Mouse (Mus musculus) liver, postnatal 0 days (tissue): ENCODE data around the gene Khdc3. TPM values are rescaled to one million over a fixed set of nuclear protein-coding genes. Genes with fewer than 3 reads are reported as not detected.

Source experiments
- ATAC-seq: fragments of 200-750 bp; cut with Nextera tagmentation; 2 replicates; pipeline ENCODE4 v1.8.0; 2017; ENCODE audit warnings: mild to moderate bottlenecking, moderate library complexity
- DNase-seq: peaks from one replicate; pipeline ENCODE4 v3.0.0-alpha.2; 2016
- H3K27ac ChIP-seq: fragments of 300-500 bp; sonication (generic); 2 replicates; pipeline ENCODE4 v1.5.1; 2014; ENCODE audit warnings: antibody characterized with exemption, moderate library complexity, mild to moderate bottlenecking, low read depth
- H3K27me3 ChIP-seq: fragments of 300-500 bp; sonication (generic); 2 replicates; pipeline ENCODE4 v1.6.1; 2014; ENCODE audit warnings: low read length, control low read depth, mixed read lengths; ENCODE audit not compliant: insufficient read depth
- H3K36me3 ChIP-seq: fragments of 300-500 bp; sonication (generic); replicated peaks from 2 replicates; pipeline ENCODE4 v1.6.1; 2014; ENCODE audit warnings: mild to moderate bottlenecking, control low read depth, low read length, moderate library complexity, mixed read lengths; ENCODE audit not compliant: insufficient read depth
- H3K4me1 ChIP-seq: fragments of 300-500 bp; sonication (generic); 2 replicates; pipeline ENCODE4 v1.6.1; 2014; ENCODE audit warnings: antibody characterized with exemption, mild to moderate bottlenecking, control low read depth; ENCODE audit not compliant: insufficient read depth
- H3K4me2 ChIP-seq: fragments of 300-500 bp; sonication (generic); 2 replicates; pipeline ENCODE4 v1.6.1; 2014; ENCODE audit warnings: low read depth, mild to moderate bottlenecking, low read length, moderate library complexity, mixed read lengths
- H3K4me3 ChIP-seq: fragments of 300-500 bp; sonication (generic); 2 replicates; pipeline ENCODE4 v1.5.1; 2014; ENCODE audit warnings: low read depth, low read length
- H3K9ac ChIP-seq: fragments of 300-500 bp; sonication (generic); replicated peaks from 2 replicates; pipeline ENCODE4 v1.6.1; 2014; ENCODE audit warnings: mild to moderate bottlenecking, moderate library complexity
- H3K9me3 ChIP-seq: fragments of 300-500 bp; sonication (generic); 2 replicates; pipeline ENCODE4 v1.6.1; 2016; ENCODE audit warnings: mild to moderate bottlenecking, control low read depth, low read length, mixed read lengths
- CTCF ChIP-seq: sonication (generic); IDR thresholded peaks from 2 replicates; pipeline ENCODE4 v1.5.1; 2016; ENCODE audit warnings: antibody characterized with exemption, low read depth
- EP300 ChIP-seq: IDR thresholded peaks from 2 replicates; pipeline ENCODE4 v1.6.1; 2016; ENCODE audit warnings: antibody characterized with exemption, low read depth, mild to moderate bottlenecking
- WGBS: fragments of 180-500 bp; shearing (Covaris S2); extraction: QIAGEN DNeasy Blood & Tissue Kit; methylation state at CpG from one replicate; pipeline ENCODE4 v1.1.7; 2014; ENCODE audit not compliant: insufficient replicate concordance; 5-methylcytosine and 5-hydroxymethylcytosine counted together
- polyA plus RNA-seq: library from polyadenylated mRNA; unstranded; fragments of >200 nt; fragmentation: Nextera tagmentation; extraction: Ambion mirVana; gene quantifications from 2 replicates; pipeline ENCODE4 v1.2.1, GENCODE M21; 2015

Gene Khdc3
- polyA plus RNA-seq, 1 experiment from 2014 or later, result not detected

DNA sequence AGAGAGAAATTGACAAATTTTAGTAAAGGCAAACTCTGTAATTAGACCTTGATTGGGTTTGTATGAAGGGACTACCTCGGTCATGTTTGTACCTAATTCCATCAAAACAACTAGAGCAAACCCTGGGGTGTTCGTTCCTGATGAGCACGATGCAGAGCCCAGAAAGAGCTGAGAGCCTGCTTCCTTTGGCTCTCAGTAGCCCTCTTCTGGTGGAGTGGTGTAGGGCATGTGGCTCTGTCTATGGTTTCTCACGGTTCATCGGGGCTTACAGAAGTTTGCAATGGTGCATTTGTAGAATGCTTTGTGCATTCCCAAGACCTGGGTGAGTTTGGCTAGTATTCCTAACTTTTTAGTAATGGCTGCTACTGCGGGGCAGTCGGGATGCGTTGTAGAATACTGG is 20.1 kb downstream of the Khdc3 start:
- H3K9ac ChIP-seq, result no peak overlapping the region
- peaks cover 61% of the 10 kb centered on the region for H3K36me3 ChIP-seq
- H3K9me3 ChIP-seq, result no peaks in the 10 kb centered on the region
- H3K27me3 ChIP-seq, result no peaks in the 10 kb centered on the region
- no peak overlapping the region for H3K4me3 ChIP-seq
- H3K4me2 ChIP-seq, result no peak overlapping the region
- DNase-seq, result peak; percentile 31
- WGBS, result 64% methylated on average over 8 of the region's 8 CpGs
- H3K4me1 ChIP-seq, result peaks cover 3% of the 10 kb centered on the region; the same call in 1 of the 2 replicates
- no peak; the same call in 1 of the 2 replicates for ATAC-seq
- H3K27ac ChIP-seq, result no peak overlapping the region
- TF ChIP-seq EP300, result no peak
- peak; percentile 60 for TF ChIP-seq CTCF

DNA sequence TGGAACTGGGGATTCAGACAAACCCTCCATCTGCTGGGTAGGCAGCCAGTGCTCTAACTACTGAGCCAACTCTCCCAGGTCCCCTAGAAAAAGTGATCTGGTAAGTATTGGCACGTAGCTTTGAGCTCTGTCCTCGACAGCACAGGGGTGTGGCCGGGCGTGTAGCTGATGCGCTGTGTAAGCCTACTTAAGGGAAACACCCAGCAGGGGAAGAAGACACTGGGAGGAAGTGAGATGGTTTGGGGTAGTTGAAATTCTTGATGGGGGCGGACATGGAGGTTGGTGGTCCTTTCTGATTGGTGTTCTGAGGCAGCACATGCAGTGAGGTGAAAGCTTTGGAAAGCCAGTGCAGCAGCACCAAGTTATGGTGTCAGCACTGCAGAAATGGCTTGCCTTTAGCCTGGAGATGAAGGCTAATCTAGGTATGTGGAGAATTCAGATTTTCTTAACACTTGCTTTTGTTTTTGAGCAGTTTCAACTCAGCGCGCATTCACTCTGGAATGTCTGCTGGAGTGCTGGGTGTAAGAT is 23.5 kb downstream of the Khdc3 start:
- H3K9ac ChIP-seq, result no peak overlapping the region
- H3K27ac ChIP-seq, result peak overlapping the region; percentile 49
- no peaks in the 10 kb centered on the region for H3K27me3 ChIP-seq
- H3K36me3 ChIP-seq, result peaks cover 61% of the 10 kb centered on the region
- TF ChIP-seq EP300 (no peak), CTCF (no peak)
- no peak overlapping the region for H3K4me3 ChIP-seq
- no peaks in the 10 kb centered on the region for H3K9me3 ChIP-seq
- no peak overlapping the region for H3K4me2 ChIP-seq
- no peak for ATAC-seq
- peak; percentile 23 for DNase-seq
- peaks cover 3% of the 10 kb centered on the region; the same call in 1 of the 2 replicates for H3K4me1 ChIP-seq
- 63% methylated on average over 8 of the region's 8 CpGs for WGBS

DNA sequence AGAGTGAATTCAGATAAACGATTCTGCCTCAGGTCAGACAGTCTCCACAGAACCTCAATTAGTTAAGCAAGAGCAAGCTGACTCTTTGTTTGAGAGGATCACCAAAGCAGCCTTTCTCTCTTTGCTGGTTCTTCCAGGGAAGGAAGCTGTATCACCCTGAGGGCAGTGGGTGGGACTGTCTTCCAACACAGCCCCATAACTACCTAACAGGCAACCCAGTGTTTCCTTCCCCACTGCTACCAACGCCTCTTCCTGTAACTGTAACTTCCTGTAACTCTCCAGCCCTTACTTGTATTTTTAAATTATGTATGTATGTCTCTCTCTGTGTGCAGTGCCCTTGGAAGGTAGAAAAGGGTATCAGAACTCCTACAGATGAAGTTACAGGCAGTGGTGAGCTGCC is 25.8 kb downstream of the Khdc3 start:
- TF ChIP-seq CTCF (no peak), EP300 (no peak)
- Histone ChIP-seq H3K4me2 (no peak overlapping the region), H3K27me3 (no peaks in the 10 kb centered on the region), H3K36me3 (peaks cover 44% of the 10 kb centered on the region), H3K9ac (no peak overlapping the region), H3K9me3 (no peaks in the 10 kb centered on the region), H3K27ac (peak overlapping the region; percentile 48), H3K4me1 (peaks cover 3% of the 10 kb centered on the region; the same call in 1 of the 2 replicates), H3K4me3 (no peak overlapping the region)
- ATAC-seq (no peak), DNase-seq (no peak)
- 59% methylated on average over 2 of the region's 2 CpGs for WGBS

DNA sequence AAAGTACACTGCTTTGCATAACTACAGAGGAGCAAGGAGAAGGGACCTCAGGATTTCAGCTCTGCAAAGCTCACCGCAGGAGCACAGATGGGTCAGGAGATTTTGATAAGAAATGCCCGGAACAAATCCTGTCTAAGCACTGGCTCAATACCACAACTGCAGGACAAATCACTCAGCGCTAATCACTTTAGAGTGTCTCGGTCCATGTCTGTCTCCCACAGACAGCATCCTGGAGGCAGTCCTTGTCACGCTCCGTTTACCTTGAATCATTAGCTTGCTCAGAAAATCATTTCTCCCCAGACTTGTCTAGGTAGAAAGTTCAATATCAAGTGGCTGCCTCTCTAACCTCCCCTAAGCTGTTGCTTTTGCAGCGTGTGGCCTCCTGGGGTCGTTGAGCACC is 28.2 kb downstream of the Khdc3 start:
- WGBS, result 85% methylated on average over 8 of the region's 8 CpGs
- Histone ChIP-seq H3K27ac (no peak overlapping the region), H3K4me1 (peaks cover 3% of the 10 kb centered on the region; the same call in 1 of the 2 replicates), H3K9ac (no peak overlapping the region), H3K4me2 (no peak overlapping the region; the same call in 1 of the 2 replicates), H3K4me3 (no peak overlapping the region), H3K9me3 (no peaks in the 10 kb centered on the region), H3K36me3 (peaks cover 29% of the 10 kb centered on the region), H3K27me3 (no peaks in the 10 kb centered on the region)
- no peak for TF ChIP-seq CTCF
- no peak for TF ChIP-seq EP300
- no peak for DNase-seq
- ATAC-seq, result no peak

DNA sequence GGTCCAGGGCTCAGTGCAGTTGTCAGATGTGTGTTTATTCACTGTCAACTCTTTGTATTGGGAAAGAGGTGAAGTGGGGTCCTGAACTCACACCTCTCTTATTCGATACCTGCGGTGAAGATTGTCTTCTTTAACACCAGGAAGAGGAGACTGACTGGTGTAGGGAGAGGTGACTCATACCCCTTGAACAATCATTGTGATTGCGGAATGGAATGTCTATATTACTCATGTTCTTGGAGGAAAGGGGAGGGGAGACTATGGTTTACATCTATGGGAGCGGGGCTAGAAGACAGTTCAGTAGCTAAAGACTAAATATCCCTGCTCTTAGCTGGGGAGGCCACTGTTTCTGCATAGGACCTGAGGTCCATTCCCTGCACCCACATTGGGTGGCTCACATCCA is 28.9 kb downstream of the Khdc3 start:
- H3K4me2 ChIP-seq, result 0 out of 2 replicates have a peak overlapping the region, but pooled peaks have one; percentile 26
- H3K36me3 ChIP-seq, result peaks cover 22% of the 10 kb centered on the region
- H3K27ac ChIP-seq, result no peak overlapping the region
- H3K27me3 ChIP-seq, result no peaks in the 10 kb centered on the region
- no peak overlapping the region for H3K4me3 ChIP-seq
- H3K4me1 ChIP-seq, result peaks cover 3% of the 10 kb centered on the region; the same call in 1 of the 2 replicates
- H3K9ac ChIP-seq, result no peak overlapping the region
- ATAC-seq (no peak), DNase-seq (no peak)
- TF ChIP-seq EP300 (no peak), CTCF (no peak)
- H3K9me3 ChIP-seq, result no peaks in the 10 kb centered on the region
- 85% methylated on average over 4 of the region's 4 CpGs for WGBS

DNA sequence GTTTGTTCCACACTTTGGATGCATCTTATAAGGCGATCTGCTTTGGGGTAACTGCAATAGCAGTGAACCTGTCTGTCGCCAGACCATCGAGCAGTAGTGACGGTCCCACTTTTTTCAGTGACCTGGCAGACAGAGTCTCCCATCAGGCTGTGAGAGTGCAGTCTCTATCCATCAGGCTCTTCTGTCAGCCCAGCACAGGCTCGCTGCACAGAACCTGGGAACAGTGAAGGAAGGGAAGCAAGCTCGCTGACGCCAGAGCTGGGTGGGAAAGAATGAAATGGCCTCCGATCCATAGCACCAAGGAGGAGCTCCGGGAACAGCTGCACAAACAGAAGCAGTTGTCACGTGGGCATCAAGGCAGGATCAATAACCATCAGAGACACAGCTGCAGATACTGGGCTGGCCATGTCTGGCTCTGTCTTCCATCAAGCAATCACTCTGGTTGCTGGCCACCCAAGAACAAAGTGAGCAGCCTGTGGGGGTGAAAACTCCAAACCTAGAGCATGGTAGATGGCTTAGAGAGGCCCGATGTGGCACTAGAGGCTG is 35.8 kb downstream of the Khdc3 start:
- DNase-seq, result no peak
- no peak overlapping the region for H3K4me2 ChIP-seq
- no peak overlapping the region for H3K4me3 ChIP-seq
- no peaks in the 10 kb centered on the region for H3K9me3 ChIP-seq
- H3K27ac ChIP-seq, result no peak overlapping the region
- WGBS, result 56% methylated on average over 11 of the region's 11 CpGs
- H3K4me1 ChIP-seq, result no peaks in the 10 kb centered on the region
- H3K36me3 ChIP-seq, result no peaks in the 10 kb centered on the region
- ATAC-seq, result no peak
- H3K9ac ChIP-seq, result no peak overlapping the region
- no peaks in the 10 kb centered on the region for H3K27me3 ChIP-seq
- TF ChIP-seq EP300 (no peak), CTCF (no peak)

Other genes with a start within 250 kb of the Khdc3 start
- 0.06 and 0.08 TPM in 2 replicates for gene Pygo1, start 176.2 kb upstream of the Khdc3 start, polyA plus RNA-seq
- 0.19 and 0.26 TPM in 2 replicates for gene Dyx1c1, start 143.1 kb upstream of the Khdc3 start, polyA plus RNA-seq
- gene Gm44503, start 143.0 kb upstream of the Khdc3 start, polyA plus RNA-seq, result not detected in 2 replicates
- 4.8 and 5.4 TPM in 2 replicates for gene Ccpg1os, start 116.5 kb upstream of the Khdc3 start, polyA plus RNA-seq
- 14.6 and 15.2 TPM in 2 replicates for gene Ccpg1, start 116.4 kb upstream of the Khdc3 start, polyA plus RNA-seq
- gene Pigb, start 61.5 kb upstream of the Khdc3 start, polyA plus RNA-seq, result 2.9 and 3.1 TPM in 2 replicates
- gene Rab27a, start 57.0 kb upstream of the Khdc3 start, polyA plus RNA-seq, result 5.7 and 7.0 TPM in 2 replicates
- not detected in 2 replicates for gene Gm20509, start 634 bp downstream of the Khdc3 start, polyA plus RNA-seq
- 39.0 and 41.4 TPM in 2 replicates for gene Rsl24d1, start 11.6 kb downstream of the Khdc3 start, polyA plus RNA-seq